Mouse (Mus musculus): ENCODE data around the gene Gm10354. TPM values are rescaled to one million over a fixed set of nuclear protein-coding genes. Genes with fewer than 3 reads are reported as not detected.
"Not testable (repeated sequence)": the region's sequence is repeated elsewhere in the genome, so short reads cannot be mapped to it uniquely, and the experiment has no call there.

The Gm10354 gene
- total and polyA plus RNA-seq, 3 experiments: not detected

DNA sequence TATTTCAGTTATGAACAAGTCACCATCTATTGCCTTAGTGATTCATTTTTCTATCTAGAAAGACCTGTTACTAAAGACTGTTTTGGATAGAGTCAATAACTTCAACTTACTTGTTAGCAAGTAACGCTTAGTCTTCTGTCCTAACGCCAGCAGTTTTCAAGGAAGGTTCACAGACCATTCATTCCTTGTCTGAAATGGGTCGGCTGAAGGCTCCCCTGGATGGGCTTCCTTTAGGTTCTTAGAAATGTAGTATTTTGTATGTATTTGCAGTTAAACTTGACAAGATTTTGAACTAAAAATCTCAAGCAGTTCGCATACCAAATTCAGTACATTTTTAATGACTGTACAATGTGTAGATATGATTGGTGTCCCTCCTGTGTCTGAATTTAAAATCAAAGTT is 18.8 kb upstream of the Gm10354 start:
- H3K27me3 ChIP-seq (ENCODE audit: control insufficient read depth, insufficient read depth, low read length); H3K4me1 ChIP-seq (ENCODE audit: control insufficient read depth, insufficient read depth, low read length); H3K9ac ChIP-seq (ENCODE audit: low read depth, low read length); H3K4me3 ChIP-seq; H3K27ac ChIP-seq; H3K36me3 ChIP-seq (ENCODE audit: control insufficient read depth, insufficient read depth, low read length); H3K79me2 ChIP-seq (replicated peaks; ENCODE audit: control insufficient read depth, insufficient read depth, low read length); DNase-seq; intact Hi-C loops (cut with DNase I): not testable (repeated sequence)
- 77% methylated on average over 4 of the region's 4 CpGs for WGBS

DNA sequence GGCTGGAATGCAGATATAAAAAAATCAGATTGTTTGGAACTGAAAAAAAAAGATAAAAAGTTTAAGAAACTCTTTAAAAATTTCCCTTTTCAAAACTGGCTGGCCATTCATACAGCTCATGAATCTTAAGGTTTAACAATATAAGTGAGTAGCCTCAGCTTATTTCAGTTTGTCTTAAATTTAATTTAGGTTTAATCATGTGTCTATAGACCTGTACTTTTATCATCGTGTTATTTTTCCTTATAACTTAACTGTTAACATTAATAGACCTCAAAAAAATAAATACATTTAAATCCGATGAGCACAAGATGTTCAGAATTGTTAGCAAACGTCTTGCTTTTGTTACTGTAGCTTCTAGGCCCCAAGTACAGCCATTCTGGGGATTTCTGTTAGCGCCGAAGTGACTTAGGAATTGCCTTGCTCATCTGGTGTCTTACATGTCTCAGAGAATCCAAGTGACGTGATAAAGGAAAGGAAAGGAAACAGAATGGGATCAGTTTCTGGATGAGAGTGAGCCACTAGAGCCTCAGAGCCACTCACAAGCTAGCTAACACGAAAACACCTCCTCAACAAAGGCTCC is 18.0 kb upstream of the Gm10354 start:
- intact Hi-C loops (cut with DNase I); DNase-seq; H3K4me1 ChIP-seq (ENCODE audit: control insufficient read depth, insufficient read depth, low read length); H3K9ac ChIP-seq (ENCODE audit: low read depth, low read length); H3K79me2 ChIP-seq (replicated peaks; ENCODE audit: control insufficient read depth, insufficient read depth, low read length); H3K36me3 ChIP-seq (ENCODE audit: control insufficient read depth, insufficient read depth, low read length); H3K4me3 ChIP-seq; H3K27ac ChIP-seq; H3K27me3 ChIP-seq (ENCODE audit: control insufficient read depth, insufficient read depth, low read length): not testable (repeated sequence)
- 59% methylated on average over 7 of the region's 7 CpGs for WGBS

DNA sequence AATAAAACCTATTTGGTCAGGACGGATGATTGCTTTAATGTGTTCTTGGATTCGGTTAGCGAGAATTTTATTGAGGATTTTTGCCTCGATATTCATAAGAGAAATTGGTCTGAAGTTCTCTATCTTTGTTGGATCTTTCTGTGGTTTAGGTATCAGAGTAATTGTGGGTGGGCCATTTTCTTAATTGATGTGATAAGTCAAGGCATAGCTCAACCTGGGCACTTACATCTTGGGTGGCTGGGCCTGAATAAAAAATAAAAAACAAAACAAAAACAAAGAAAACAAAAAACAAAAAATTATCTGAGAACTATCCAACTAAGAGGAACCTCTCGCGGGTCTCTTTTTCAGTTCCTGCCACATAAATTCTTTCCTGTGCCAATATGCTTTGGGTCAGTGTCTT is 15.4 kb upstream of the Gm10354 start:
- H3K79me2 ChIP-seq (replicated peaks; ENCODE audit: control insufficient read depth, insufficient read depth, low read length); H3K27me3 ChIP-seq (ENCODE audit: control insufficient read depth, insufficient read depth, low read length); DNase-seq; H3K27ac ChIP-seq; intact Hi-C loops (cut with DNase I); H3K36me3 ChIP-seq (ENCODE audit: control insufficient read depth, insufficient read depth, low read length); H3K9ac ChIP-seq (ENCODE audit: low read depth, low read length); H3K4me3 ChIP-seq; H3K4me1 ChIP-seq (ENCODE audit: control insufficient read depth, insufficient read depth, low read length): not testable (repeated sequence)
- 77% methylated on average over 6 of the region's 6 CpGs for WGBS

DNA sequence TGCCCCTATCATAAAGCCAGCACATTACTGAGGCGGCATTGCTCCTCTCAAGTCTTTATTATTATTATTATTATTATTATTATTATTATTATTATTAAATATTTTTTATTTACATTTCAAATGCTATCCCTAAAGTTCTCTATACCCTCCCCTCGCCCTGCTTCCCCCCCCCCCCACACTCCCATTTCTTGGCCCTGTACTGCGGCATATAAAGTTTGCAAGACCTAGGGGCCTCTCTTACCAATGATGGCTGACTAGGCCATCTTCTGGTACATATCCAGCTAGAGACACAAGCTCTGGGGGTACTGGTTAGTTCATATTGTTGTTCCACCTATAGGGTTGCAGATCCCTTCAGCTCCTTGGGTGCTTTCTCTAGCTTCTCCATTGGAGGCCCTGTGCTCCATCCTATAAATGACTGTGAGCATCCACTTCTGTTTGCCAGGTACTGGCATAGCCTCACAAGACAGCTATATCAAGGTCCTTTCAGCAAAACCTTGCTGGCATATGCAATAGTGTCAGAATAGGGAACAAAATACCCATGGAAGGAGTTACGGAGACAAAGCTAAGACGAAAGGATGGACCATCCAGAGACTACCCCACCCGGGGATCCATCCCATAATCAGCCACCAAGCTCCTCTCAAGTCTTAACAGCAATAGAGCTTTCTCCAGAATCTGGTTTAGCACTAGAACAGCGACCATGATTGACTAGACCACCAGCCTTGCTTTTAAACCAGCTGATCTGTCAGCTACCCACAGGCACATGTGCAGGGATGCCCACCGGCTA is 11.8 kb upstream of the Gm10354 start:
- H3K9ac ChIP-seq (ENCODE audit: low read depth, low read length); H3K4me3 ChIP-seq; H3K27me3 ChIP-seq (ENCODE audit: control insufficient read depth, insufficient read depth, low read length); H3K4me1 ChIP-seq (ENCODE audit: control insufficient read depth, insufficient read depth, low read length); DNase-seq; H3K36me3 ChIP-seq (ENCODE audit: control insufficient read depth, insufficient read depth, low read length); H3K79me2 ChIP-seq (replicated peaks; ENCODE audit: control insufficient read depth, insufficient read depth, low read length); intact Hi-C loops (cut with DNase I); H3K27ac ChIP-seq: not testable (repeated sequence)
- WGBS: 68% methylated on average over 8 of the region's 8 CpGs

DNA sequence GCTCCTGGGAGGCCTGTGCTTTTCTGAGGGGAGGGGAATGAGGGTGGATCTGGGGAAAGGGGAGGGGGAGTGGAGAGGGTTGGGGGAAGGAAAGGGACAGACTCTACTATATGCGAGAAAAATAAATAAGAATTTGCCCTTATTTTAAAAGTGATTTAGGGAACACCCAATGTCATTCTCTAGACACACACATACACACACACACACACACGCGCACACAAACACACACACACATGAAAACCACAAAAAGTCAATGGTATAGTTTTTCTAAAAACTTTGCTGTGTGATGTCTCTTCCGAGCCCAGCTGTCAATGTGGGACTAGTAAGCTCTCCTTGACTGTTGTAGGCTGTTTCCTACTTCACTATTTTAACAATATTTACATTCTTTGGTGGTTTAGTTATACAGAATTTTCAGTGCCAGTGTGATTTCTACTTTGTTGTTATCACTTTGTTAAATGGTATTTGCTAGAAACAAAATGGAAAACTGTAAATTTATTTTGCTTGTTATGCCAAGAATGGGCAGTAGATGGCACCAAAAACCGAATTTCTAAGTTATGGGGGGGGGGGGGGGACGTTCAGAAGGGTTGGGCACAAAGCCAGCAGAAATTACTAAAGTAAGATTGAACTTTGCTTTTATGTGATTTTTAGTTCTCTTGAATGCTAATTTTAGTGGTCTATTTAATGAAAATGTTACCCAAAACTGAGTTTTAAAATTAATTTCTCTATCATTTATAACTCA is 8.1 kb upstream of the Gm10354 start:
- 37% methylated on average over 6 of the region's 6 CpGs for WGBS
- H3K4me3 ChIP-seq; H3K27me3 ChIP-seq (ENCODE audit: control insufficient read depth, insufficient read depth, low read length); H3K4me1 ChIP-seq (ENCODE audit: control insufficient read depth, insufficient read depth, low read length); H3K79me2 ChIP-seq (replicated peaks; ENCODE audit: control insufficient read depth, insufficient read depth, low read length); H3K36me3 ChIP-seq (ENCODE audit: control insufficient read depth, insufficient read depth, low read length); DNase-seq; H3K9ac ChIP-seq (ENCODE audit: low read depth, low read length); intact Hi-C loops (cut with DNase I); H3K27ac ChIP-seq: not testable (repeated sequence)

DNA sequence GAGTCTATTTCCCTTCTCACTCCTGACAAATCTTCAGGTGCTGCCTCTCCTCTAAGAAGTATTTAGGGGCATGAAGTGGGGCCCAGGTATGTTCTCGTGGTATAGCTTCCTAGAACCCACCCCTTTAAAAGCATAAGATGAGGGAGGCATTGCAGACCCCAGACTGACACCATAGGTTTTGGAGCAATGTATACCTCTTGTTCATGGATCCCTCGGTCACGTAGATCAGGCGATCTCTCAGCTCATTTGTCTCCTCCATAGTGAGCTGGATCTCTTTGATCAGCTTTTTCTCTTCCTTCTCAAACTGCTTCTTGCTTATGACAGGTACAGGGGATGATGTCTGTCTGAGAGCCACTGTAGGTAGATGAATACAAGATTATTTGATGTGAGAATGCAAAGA is 1.4 kb downstream of the Gm10354 start:
- H3K27ac ChIP-seq; H3K36me3 ChIP-seq (ENCODE audit: control insufficient read depth, insufficient read depth, low read length); H3K79me2 ChIP-seq (replicated peaks; ENCODE audit: control insufficient read depth, insufficient read depth, low read length); H3K4me3 ChIP-seq; H3K27me3 ChIP-seq (ENCODE audit: control insufficient read depth, insufficient read depth, low read length); H3K9ac ChIP-seq (ENCODE audit: low read depth, low read length); intact Hi-C loops (cut with DNase I); H3K4me1 ChIP-seq (ENCODE audit: control insufficient read depth, insufficient read depth, low read length); DNase-seq: not testable (repeated sequence)
- 64% methylated on average over 4 of the region's 4 CpGs for WGBS

DNA sequence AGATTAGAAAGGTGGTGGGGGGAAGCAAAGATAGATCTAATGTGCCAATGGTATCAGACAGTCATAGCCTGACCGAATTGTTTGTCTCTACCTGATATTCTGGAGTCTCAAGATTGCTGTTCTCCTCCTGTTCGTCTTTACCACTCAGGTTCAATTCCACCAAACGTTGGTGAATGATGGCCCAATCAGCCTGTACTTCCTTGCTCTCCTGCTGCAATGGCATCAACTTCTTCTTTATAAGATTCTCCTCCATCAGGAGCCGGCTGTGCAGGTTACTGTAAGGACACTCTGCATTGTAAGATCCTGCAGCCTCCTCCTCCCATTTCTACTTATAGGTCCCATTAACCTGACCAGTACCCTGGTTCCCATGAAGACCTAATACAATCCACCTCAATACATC is 3.4 kb downstream of the Gm10354 start:
- WGBS: 59% methylated on average over 4 of the region's 4 CpGs
- H3K27ac ChIP-seq; H3K36me3 ChIP-seq (ENCODE audit: control insufficient read depth, insufficient read depth, low read length); H3K27me3 ChIP-seq (ENCODE audit: control insufficient read depth, insufficient read depth, low read length); DNase-seq; intact Hi-C loops (cut with DNase I); H3K4me3 ChIP-seq; H3K9ac ChIP-seq (ENCODE audit: low read depth, low read length); H3K79me2 ChIP-seq (replicated peaks; ENCODE audit: control insufficient read depth, insufficient read depth, low read length); H3K4me1 ChIP-seq (ENCODE audit: control insufficient read depth, insufficient read depth, low read length): not testable (repeated sequence)

DNA sequence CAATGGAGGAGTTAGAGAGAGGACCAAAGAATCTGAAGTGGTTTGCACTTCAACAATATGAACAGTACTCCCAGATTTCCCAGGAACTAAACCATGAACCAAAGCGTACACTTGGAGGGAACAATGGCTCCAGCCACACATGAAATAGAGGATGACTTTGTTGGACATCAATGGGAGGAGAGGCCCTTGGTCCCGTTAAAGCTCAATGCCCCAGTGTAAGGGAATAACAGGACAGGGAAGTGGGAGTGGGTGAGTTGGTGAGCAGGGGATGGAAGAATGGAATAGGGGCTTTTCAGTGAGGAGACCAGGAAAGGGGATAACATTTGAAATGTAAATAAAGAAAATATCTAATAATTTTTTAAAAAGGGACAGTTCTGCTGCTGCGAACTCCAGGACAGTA is 5.9 kb downstream of the Gm10354 start:
- intact Hi-C loops (cut with DNase I); H3K4me3 ChIP-seq; H3K27me3 ChIP-seq (ENCODE audit: control insufficient read depth, insufficient read depth, low read length); H3K79me2 ChIP-seq (replicated peaks; ENCODE audit: control insufficient read depth, insufficient read depth, low read length); H3K36me3 ChIP-seq (ENCODE audit: control insufficient read depth, insufficient read depth, low read length); H3K9ac ChIP-seq (ENCODE audit: low read depth, low read length); DNase-seq; H3K27ac ChIP-seq; H3K4me1 ChIP-seq (ENCODE audit: control insufficient read depth, insufficient read depth, low read length): not testable (repeated sequence)
- 65% methylated on average over 3 of the region's 3 CpGs for WGBS
